Mouse (Mus musculus) midbrain, embryonic 16.5 days (tissue): ENCODE results near the gene Add3. TPM values are rescaled to one million over a fixed set of nuclear protein-coding genes. Genes with fewer than 3 reads are reported as not detected.

Experiments used
- ATAC-seq: fragments of 200-750 bp; cut with Nextera tagmentation; 2 replicates; pipeline ENCODE4 v1.8.0; 2017; ENCODE audit warnings: moderate TSS enrichment
- H3K27ac ChIP-seq: fragments of 300-500 bp; sonication (generic); 2 replicates; pipeline ENCODE4 v1.5.1; 2014; ENCODE audit warnings: mild to moderate bottlenecking, low read length, mixed read lengths
- H3K27me3 ChIP-seq: fragments of 300-500 bp; sonication (generic); 2 replicates; pipeline ENCODE4 v1.6.1; 2014; ENCODE audit warnings: low read depth, low read length, mixed read lengths; ENCODE audit not compliant: control insufficient read depth, insufficient read depth
- H3K36me3 ChIP-seq: fragments of 300-500 bp; sonication (generic); 2 replicates; pipeline ENCODE4 v1.6.1; 2014; ENCODE audit warnings: mild to moderate bottlenecking, low read length, moderate library complexity, mixed read lengths; ENCODE audit not compliant: control insufficient read depth, insufficient read depth
- H3K4me1 ChIP-seq: fragments of 300-500 bp; sonication (generic); 2 replicates; pipeline ENCODE4 v1.6.1; 2014; ENCODE audit warnings: mild to moderate bottlenecking, low read length, mixed read lengths; ENCODE audit not compliant: control insufficient read depth, insufficient read depth
- H3K4me2 ChIP-seq: fragments of 300-500 bp; sonication (generic); 2 replicates; pipeline ENCODE4 v1.6.1; 2014; ENCODE audit warnings: mild to moderate bottlenecking, low read length, mixed read lengths
- H3K4me3 ChIP-seq: fragments of 300-500 bp; sonication (generic); 2 replicates; pipeline ENCODE4 v1.5.1; 2014; ENCODE audit warnings: low read depth, mild to moderate bottlenecking, low read length, moderate library complexity, mixed read lengths
- H3K9ac ChIP-seq: fragments of 300-500 bp; sonication (generic); 2 replicates; pipeline ENCODE4 v1.6.1; 2014; ENCODE audit warnings: low read depth, low read length, mixed read lengths
- H3K9me3 ChIP-seq: fragments of 300-500 bp; sonication (generic); replicated peaks from 2 replicates; pipeline ENCODE4 v1.6.1; 2014; ENCODE audit warnings: mild to moderate bottlenecking, low read length, mixed read lengths; ENCODE audit not compliant: control insufficient read depth, poor library complexity, severe bottlenecking
- WGBS: fragments of 180-500 bp; shearing (Covaris S2); extraction: QIAGEN DNeasy Blood & Tissue Kit; methylation state at CpG from one replicate; pipeline ENCODE4 v1.1.7; 2014; 5-methylcytosine and 5-hydroxymethylcytosine counted together
- polyA plus RNA-seq: library from polyadenylated mRNA; unstranded; fragments of >200 nt; fragmentation: Nextera tagmentation; extraction: Ambion mirVana; gene quantifications from 2 replicates; pipeline ENCODE4 v1.2.1, GENCODE M21; 2015

Add3 gene
- polyA plus RNA-seq, 1 experiment from 2014 or later = 35.7 TPM

GRCm38 (mm10) chr19:53141251-53142072 is 1.2 kb downstream of the Add3 start:
- ATAC-seq = peak; percentile 16
- Histone ChIP-seq H3K36me3 (no peaks in the 10 kb centered on the region), H3K4me1 (peaks cover 27% of the 10 kb centered on the region), H3K9ac (peak overlapping the region; percentile 63), H3K4me3 (peak overlapping the region; percentile 97), H3K4me2 (peak overlapping the region; percentile 95), H3K9me3 (no peaks in the 10 kb centered on the region), H3K27ac (peak overlapping the region; percentile 87), H3K27me3 (no peaks in the 10 kb centered on the region; the same call in 1 of the 2 replicates)
- under 1% methylated on average over 23 of the region's 23 CpGs for WGBS

- under 1% methylated on average over 73 of the region's 84 CpGs for WGBS
- Histone ChIP-seq H3K9me3 (no peaks in the 10 kb centered on the region), H3K36me3 (no peaks in the 10 kb centered on the region), H3K4me3 (peak overlapping the region; percentile 97), H3K4me1 (peaks cover 27% of the 10 kb centered on the region), H3K27me3 (no peaks in the 10 kb centered on the region; the same call in 1 of the 2 replicates), H3K27ac (peak overlapping the region; percentile 87), H3K4me2 (peak overlapping the region; percentile 95), H3K9ac (peak overlapping the region; percentile 84)
- peak; percentile 94 for ATAC-seq
Measured at GRCm38 (mm10) chr19:53142190-53143107, 2.2 kb downstream of the Add3 start.

- 1% methylated on average over 48 of the region's 48 CpGs for WGBS
- Histone ChIP-seq H3K4me3 (peak overlapping the region; percentile 97), H3K36me3 (no peaks in the 10 kb centered on the region), H3K9ac (peak overlapping the region; percentile 84), H3K27ac (peak overlapping the region; percentile 60), H3K4me2 (peak overlapping the region; percentile 95), H3K27me3 (no peaks in the 10 kb centered on the region; the same call in 1 of the 2 replicates), H3K4me1 (peaks cover 27% of the 10 kb centered on the region), H3K9me3 (no peaks in the 10 kb centered on the region)
- ATAC-seq = peak; percentile 29; the same call in 1 of the 2 replicates
Measured at GRCm38 (mm10) chr19:53143108-53143971, 3.1 kb downstream of the Add3 start.

- Histone ChIP-seq H3K4me1 (peaks cover 26% of the 10 kb centered on the region), H3K9me3 (no peaks in the 10 kb centered on the region), H3K36me3 (no peaks in the 10 kb centered on the region), H3K4me3 (no peak overlapping the region), H3K4me2 (no peak overlapping the region), H3K27me3 (no peaks in the 10 kb centered on the region), H3K9ac (no peak overlapping the region), H3K27ac (no peak overlapping the region)
- 24% methylated on average over 2 of the region's 2 CpGs for WGBS
- ATAC-seq = no peak
Measured at GRCm38 (mm10) chr19:53145075-53145474, 4.8 kb downstream of the Add3 start.

GRCm38 (mm10) chr19:53149381-53149780 is 9.1 kb downstream of the Add3 start:
- Histone ChIP-seq H3K9ac (no peak overlapping the region), H3K4me2 (no peak overlapping the region), H3K4me1 (peaks cover 3% of the 10 kb centered on the region; the same call in 1 of the 2 replicates), H3K27me3 (no peaks in the 10 kb centered on the region), H3K9me3 (no peaks in the 10 kb centered on the region), H3K36me3 (no peaks in the 10 kb centered on the region), H3K27ac (no peak overlapping the region), H3K4me3 (no peak overlapping the region)
- ATAC-seq = no peak
- WGBS = 5% methylated on average over 3 of the region's 3 CpGs

- no peaks in the 10 kb centered on the region for H3K27me3 ChIP-seq
- H3K4me3 ChIP-seq = no peak overlapping the region
- no peaks in the 10 kb centered on the region for H3K9me3 ChIP-seq
- H3K4me2 ChIP-seq = no peak overlapping the region
- H3K4me1 ChIP-seq = no peaks in the 10 kb centered on the region
- H3K27ac ChIP-seq = no peak overlapping the region
- ATAC-seq = no peak
- WGBS = 83% methylated on average over 4 of the region's 4 CpGs
- H3K9ac ChIP-seq = no peak overlapping the region
- H3K36me3 ChIP-seq = no peaks in the 10 kb centered on the region
Measured at GRCm38 (mm10) chr19:53152451-53152850, 12.2 kb downstream of the Add3 start.

GRCm38 (mm10) chr19:53153096-53153495 is 12.9 kb downstream of the Add3 start:
- Histone ChIP-seq H3K4me2 (no peak overlapping the region), H3K4me3 (no peak overlapping the region), H3K27ac (no peak overlapping the region), H3K4me1 (no peaks in the 10 kb centered on the region), H3K9me3 (no peaks in the 10 kb centered on the region), H3K27me3 (no peaks in the 10 kb centered on the region), H3K9ac (no peak overlapping the region), H3K36me3 (no peaks in the 10 kb centered on the region)
- WGBS = 83% methylated on average over 4 of the region's 4 CpGs
- ATAC-seq = no peak

- H3K36me3 ChIP-seq = no peaks in the 10 kb centered on the region
- no peak overlapping the region for H3K27ac ChIP-seq
- no peak overlapping the region for H3K9ac ChIP-seq
- H3K9me3 ChIP-seq = no peaks in the 10 kb centered on the region
- no peak overlapping the region for H3K4me2 ChIP-seq
- no peaks in the 10 kb centered on the region for H3K27me3 ChIP-seq
- no peaks in the 10 kb centered on the region for H3K4me1 ChIP-seq
- ATAC-seq = no peak
- 85% methylated on average over 3 of the region's 3 CpGs for WGBS
- H3K4me3 ChIP-seq = no peak overlapping the region
Measured at GRCm38 (mm10) chr19:53154156-53154555, 13.9 kb downstream of the Add3 start.
